Mouse (Mus musculus) embryonic fibroblast, embryonic 13.5 days (primary cell): ENCODE data around the gene Wdr1.

Experiments
- CTCF ChIP-seq: IDR thresholded peaks from 2 replicates; pipeline ENCODE4 v1.5.1; 2011; ENCODE audit warnings: mild to moderate bottlenecking, control low read depth, low read length, moderate library complexity, borderline replicate concordance; ENCODE audit not compliant: insufficient read depth
- POLR2A ChIP-seq: IDR thresholded peaks from 2 replicates; pipeline ENCODE4 v1.6.1; 2011; ENCODE audit warnings: low read depth, mild to moderate bottlenecking, control low read depth, low read length, moderate library complexity

GRCm38 (mm10) chr5:38560586-38561425, 2.2 kb downstream of the Wdr1 start:
- TF ChIP-seq CTCF (no peak), POLR2A (peak; percentile 48)
